Mouse (Mus musculus) urinary bladder, postnatal 4 days (tissue): ENCODE measurements around the gene Fzr1.
A peak's percentile ranks its signal among the peaks of the same experiment; 100 is the strongest.

Source experiments
- DNase-seq, 2 experiments: peaks; one replicate each; pipeline ENCODE4 v3.0.0; 2021 to 2022; ENCODE audit warnings: low spot score in 2 of 2

The Fzr1 gene

GRCm38 (mm10) chr10:81377793-81378552 is at the start of gene Fzr1:
Fzr1 (minus strand) TSS chr10:81378516.
- DNase-seq = peak in 1 of 2 experiments; percentile 55

GRCm38 (mm10) chr10:81427804-81428506 is 49.6 kb upstream of the Fzr1 start:
- peak; percentile 18 to 51 for DNase-seq

GRCm38 (mm10) chr10:81427327-81427726 is 49.0 kb upstream of the Fzr1 start:
- DNase-seq = peak; percentile 16 to 53

DNA sequence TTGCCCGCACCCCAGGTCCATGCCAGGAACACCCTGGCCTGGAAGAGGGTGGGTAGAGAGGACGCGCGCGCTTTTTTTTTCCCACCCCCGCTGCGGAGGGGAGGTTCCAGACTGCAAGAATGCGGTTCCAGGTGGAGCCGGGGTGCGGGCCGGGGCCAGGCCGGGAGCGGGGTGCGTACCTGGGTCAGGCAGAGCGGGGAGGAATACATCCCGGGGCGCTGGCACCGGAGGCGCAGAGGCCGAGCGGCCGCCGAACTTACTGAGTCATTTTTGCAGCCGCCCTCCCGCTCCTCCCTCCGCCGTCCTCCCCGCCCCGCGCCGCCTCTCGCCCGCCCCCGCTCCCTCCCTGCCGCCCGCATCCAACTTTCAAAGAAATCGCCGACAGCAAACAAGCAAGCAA is 48.6 kb upstream of the Fzr1 start:
- DNase-seq = peak; percentile 67 to 74

DNA sequence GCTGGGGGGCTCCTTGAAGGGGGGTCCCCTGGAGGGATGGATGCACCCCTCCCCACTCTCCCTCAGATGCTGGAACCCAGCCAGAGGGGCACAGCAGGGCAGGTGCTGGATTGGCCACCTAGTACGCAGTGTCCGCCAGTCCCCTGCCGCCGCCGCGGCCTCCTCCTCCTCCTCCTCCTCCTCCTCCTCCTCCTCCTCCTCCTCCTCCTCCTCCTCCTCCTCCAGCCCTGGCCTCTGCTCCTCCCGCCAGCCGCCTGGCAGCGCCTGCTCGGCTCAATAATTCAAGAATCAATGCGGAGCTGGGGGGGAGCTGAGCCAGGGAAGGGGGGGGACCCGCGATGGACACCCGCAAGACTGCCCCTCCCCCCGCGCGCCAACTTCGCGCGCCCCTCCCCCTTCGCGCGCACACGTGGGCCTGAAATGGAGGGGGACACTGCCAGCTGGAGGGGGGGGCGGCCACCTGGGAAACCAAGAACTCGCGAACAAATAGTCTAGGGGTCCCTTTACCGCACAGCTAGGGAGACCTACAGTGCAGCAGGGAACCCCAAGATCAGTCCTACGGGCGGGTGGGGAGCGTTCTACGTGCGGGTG is 47.9 kb upstream of the Fzr1 start:
- peak; percentile 21 to 59 for DNase-seq

- DNase-seq = peak; percentile 44 to 58
Measured at GRCm38 (mm10) chr10:81425236-81425850, 47.0 kb upstream of the Fzr1 start.

GRCm38 (mm10) chr10:81424246-81425051 is 46.1 kb upstream of the Fzr1 start:
- DNase-seq = peak; percentile 44 to 64

DNA sequence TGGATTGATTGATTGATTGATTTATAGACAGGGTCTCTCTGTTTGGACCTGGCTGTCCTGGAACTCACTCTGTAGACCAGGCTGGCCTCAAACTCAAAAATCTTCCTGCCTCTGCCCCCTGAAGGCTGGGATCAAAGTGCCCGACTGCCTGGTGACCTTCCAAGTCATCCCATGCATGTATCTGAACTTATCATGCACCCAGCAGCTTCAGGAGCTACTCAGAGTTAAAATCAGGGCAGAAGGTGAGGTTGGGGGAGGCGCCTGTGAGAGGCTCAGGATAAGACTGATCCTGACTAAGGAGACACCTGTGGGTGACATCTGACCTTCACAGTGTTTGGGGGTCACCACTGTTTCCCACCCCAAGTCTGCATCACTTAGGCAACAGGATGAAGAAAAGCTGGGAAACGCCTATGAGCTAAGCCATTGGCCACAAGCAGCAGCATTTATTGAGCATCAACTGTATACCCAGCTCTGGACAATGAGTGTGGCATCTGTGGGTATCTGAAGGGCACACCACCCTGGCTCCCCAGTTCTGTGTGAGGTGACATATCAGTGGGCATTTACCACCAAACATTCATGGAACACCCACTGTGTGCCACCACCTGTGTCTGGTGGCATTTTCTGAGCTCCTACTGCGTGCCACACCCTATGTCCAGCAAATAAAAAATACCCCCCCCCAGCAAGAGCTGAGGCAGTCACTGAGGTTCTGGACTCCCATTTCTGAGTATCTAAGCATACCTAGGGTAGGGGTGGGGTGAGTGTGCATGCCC is 45.3 kb upstream of the Fzr1 start:
- DNase-seq = no peak

DNA sequence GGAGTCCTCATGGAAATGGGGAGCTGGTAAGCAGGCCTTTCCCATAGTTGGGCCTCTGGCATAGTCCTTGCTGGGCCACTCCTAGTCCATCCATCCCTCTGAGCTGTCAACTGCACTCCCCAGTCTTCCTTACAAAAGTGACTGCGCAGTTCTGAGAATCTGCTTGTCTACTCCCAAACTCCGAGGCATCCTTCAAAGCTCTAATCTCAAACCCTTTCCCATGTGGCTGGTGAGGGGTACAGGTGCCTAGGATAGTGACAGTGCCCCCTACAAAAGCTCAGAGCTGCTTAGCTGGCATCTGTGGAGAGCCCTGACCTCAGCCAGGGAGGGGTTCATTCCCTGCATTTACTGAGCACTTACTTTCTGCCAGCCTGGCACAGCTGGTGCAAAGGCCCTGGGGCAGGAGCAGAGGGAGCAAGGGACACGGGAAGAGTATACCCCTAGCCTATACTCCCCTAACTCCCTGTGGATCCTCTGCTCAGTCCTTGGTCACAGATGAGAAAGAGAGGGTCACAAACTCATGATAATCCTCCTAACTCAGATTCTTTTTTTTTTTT is 44.4 kb upstream of the Fzr1 start:
- DNase-seq = peak; percentile 16 to 54

- peak; percentile 16 to 60 for DNase-seq
Measured at GRCm38 (mm10) chr10:81422191-81422590, 43.9 kb upstream of the Fzr1 start.

DNA sequence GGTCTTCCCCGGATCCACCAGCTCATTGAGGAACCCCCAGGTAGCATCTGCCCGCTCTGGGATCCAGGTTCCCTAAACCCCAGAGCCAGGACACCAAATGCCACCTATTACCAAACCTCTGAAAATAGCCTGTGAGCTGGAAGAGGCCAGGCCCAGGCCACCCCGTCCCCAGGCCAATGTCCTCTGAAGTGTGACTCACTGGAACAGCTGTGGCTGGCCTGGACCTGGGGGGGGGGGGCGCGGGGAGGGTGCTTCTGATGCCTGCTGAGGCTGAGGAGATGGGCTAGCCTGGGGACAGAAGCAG is 43.4 kb upstream of the Fzr1 start:
- peak in 1 of 2 experiments; percentile 15 for DNase-seq

DNA sequence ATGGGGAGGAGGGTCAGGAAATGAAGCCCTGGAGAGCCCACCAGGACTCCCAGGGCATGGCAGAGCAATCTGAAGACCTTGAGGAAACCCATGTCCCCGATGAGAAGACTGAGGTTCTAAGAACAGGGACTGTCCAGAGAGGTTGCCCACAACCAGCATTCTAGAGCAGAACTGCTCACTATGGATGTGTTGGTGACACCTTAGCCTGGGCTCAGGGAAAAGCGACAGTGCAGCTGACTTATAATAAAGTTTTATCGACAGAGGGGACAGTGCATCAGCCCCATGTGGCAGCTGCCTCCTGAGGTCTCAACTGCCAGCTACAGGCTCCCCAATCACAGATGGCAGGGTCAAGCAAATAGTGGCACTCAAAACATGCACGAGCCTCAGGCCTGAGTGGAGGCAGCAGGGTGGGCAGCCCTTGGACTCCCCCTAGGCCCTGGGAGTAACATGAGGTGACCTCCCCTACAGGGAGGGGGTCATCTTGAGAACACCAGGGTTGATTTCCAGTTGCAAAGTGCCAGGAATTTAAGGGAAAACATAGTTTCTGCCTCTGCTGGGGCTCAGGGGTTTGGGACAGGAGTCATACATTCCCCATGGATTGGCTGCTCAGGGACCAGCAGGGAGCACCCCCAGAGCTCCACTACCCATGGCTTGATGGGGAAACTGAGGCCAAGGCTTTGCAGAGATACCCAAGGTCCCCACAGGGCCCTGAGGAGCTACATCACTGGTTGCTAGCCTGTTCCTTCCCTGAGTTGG is 42.9 kb upstream of the Fzr1 start:
- DNase-seq = peak in 1 of 2 experiments; percentile 52

- DNase-seq = peak; percentile 19 to 58
Measured at GRCm38 (mm10) chr10:81420191-81420767, 42.0 kb upstream of the Fzr1 start.

DNA sequence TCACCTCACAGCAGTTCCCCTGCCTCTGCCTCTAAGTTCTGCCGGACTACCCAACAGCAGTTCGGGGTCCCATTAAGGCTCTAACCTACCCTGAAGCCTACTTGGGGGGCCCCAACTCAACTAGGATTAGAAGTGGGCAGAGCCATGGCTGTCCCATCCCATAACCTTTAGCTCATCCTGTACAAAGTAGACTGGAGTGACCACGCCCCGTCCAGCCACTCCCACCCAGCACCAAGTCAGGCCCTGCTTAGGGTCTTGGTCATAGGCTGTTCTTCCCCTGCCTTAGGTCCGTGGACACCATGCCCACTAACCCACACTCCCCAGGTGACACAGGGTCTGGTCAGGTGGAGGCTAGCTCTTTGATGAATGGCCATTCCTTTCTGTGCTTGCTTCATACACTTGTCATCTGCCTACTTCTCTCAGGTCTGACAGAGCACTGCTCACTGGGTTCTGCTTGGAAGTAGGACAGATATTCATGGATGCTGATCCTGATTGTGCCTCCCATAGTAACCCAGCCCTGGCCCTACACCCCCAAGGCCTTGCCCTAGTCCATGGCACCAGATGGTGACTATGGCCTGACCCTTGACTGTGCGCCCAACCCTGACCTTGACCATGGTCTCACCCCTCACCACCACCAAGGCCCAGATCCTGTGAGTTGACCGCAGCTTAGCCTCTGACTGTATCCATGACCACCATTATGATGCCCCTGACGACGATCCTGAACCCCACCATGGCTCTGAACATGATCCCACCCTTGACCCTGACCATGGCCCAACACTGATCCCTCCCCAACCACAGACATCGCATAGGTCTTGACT is 41.0 kb upstream of the Fzr1 start:
- DNase-seq = no peak

- no peak for DNase-seq
Measured at GRCm38 (mm10) chr10:81418216-81419070, 40.1 kb upstream of the Fzr1 start.

- no peak for DNase-seq
Measured at GRCm38 (mm10) chr10:81417227-81418215, 39.2 kb upstream of the Fzr1 start.
